Mouse (Mus musculus) thymus, adult 2 months (tissue): Measurements from ENCODE around the gene Tardbp.

Experiments
- CTCF ChIP-seq: fragments of 200-500 bp; IDR thresholded peaks from 2 replicates; pipeline ENCODE4 v1.5.1; 2012; ENCODE audit warnings: mild to moderate bottlenecking, control low read depth, low read length, moderate library complexity, borderline replicate concordance; ENCODE audit not compliant: control insufficient read depth, poor library complexity, insufficient read depth; ENCODE audit errors: extremely low read depth
- POLR2A ChIP-seq: fragments of 200-500 bp; IDR thresholded peaks from 2 replicates; pipeline ENCODE4 v1.6.1; 2012; ENCODE audit warnings: mild to moderate bottlenecking, low read length, control low read depth, moderate library complexity; ENCODE audit not compliant: control insufficient read depth, poor library complexity, insufficient read depth; ENCODE audit errors: extremely low read depth

GRCm38 (mm10) chr4:148675043-148675442 lies 48.2 kb upstream of the Tardbp start:
- TF ChIP-seq CTCF (no peak), POLR2A (no peak)
